Mouse (Mus musculus) neutrophil, adult 5-6 weeks (primary cell): Measurements from ENCODE around the gene Slc35e3. TPM values are rescaled to one million over a fixed set of nuclear protein-coding genes. Genes with fewer than 3 reads are reported as not detected.

Source experiments
- ATAC-seq: fragments of 151-379, 151-347 bp; 2 replicates; pipeline ENCODE4 v1.8.0; 2017; ENCODE audit warnings: mild to moderate bottlenecking, moderate TSS enrichment; ENCODE audit not compliant: insufficient number of reproducible peaks, poor library complexity, low FRiP score, severe bottlenecking; ENCODE audit errors: extremely low read depth
- total RNA-seq: library from RNA; stranded (forward); fragments of 200-1000 nt; gene quantifications from 2 replicates; pipeline ENCODE4 v1.2.3, GENCODE M21; 2017

Slc35e3 gene
- total RNA-seq, 1 experiment from 2014 or later = 13.2 TPM

DNA sequence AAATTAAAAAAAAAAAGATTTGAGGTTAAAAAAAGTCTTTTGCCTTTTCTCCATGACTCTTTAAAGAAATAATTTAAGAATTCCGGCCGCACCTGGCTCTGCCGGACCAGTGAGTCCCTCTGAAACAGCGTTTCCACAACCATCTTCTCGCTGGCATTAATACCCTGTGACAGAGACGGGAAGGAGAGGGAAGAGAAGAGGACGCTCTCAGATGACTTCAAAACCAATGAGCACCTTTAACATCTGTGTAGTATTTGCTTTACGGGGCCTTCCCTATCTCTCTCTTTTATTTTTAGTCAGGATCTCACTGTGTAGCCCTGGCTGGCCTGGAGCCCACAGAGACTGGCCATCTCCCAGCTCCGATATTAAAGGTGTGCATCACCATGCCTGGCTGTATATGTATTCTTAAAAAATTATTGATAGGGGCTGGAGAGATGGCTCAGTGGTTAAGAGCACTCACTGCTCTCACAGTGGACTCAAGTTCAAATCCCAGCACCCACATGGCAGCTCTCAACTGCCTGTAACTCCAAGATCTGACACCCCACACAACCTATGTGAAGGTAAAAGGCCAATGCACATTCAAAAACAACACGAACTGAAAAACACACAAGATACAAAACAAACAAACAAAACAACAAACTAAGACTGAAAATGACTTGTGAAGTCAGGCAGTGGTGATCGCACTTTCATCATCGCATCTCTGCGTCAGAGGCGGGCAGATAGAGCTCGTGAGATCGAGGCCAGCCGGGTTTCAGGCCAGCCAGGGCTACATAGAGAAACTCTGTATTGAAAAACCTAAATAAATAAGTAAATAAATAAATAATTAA lies 31.5 kb upstream of the Slc35e3 start:
- no peak for ATAC-seq

DNA sequence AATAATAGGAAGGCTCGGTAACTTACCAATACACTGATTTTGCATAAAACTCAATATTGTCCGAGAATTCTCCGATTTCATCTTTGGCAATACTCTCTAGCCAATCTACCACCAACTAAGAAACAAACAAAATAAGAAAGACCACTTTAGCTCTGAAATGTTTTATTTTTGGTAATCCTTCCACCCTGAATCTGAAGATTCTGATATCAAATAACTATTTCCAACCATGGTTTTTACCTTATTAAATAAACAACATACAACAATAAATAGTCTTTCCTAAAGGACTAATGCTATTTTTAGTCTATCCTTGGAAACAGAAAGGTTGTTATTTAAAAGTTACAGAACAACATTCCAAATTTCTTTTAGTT lies 30.9 kb upstream of the Slc35e3 start:
- no peak for ATAC-seq

DNA sequence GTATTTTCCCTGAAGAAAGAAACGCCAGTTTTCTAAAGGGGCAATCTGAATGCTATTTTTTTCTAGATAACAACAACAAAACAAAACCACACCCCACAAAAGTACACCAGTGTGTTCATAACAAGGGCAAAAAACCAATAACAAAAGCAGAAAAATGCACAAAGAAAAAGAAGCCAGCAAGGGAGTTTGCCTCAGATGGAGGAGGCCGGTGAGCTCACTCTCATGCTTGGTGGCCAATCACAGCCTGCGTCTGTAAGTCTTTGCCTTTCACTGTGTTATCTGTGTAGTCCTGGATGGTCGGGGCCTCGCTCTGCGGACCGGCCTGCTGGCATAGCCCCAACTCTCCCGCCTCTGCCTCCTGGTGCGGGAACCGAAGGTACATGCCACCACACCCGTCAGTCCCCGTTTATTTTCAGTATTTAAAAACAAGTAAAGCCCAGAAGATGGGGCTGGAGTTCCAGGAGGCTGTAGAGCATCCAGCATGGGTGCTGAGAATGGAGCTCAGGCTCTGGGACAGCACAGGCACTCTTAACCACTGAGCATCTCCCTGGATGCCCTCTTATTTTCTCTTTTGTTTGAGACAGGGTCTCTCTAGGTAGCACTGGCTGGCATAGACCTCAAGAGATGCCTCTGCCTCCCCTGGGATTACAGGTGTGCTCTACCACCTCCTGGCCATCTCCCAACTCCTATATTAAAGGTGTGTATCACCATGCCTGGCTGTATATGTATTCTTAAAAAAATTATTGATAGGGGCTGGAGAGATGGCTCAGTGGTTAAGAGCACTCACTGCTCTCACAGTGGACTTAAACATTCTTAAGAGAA lies 30.3 kb upstream of the Slc35e3 start:
- ATAC-seq = no peak

DNA sequence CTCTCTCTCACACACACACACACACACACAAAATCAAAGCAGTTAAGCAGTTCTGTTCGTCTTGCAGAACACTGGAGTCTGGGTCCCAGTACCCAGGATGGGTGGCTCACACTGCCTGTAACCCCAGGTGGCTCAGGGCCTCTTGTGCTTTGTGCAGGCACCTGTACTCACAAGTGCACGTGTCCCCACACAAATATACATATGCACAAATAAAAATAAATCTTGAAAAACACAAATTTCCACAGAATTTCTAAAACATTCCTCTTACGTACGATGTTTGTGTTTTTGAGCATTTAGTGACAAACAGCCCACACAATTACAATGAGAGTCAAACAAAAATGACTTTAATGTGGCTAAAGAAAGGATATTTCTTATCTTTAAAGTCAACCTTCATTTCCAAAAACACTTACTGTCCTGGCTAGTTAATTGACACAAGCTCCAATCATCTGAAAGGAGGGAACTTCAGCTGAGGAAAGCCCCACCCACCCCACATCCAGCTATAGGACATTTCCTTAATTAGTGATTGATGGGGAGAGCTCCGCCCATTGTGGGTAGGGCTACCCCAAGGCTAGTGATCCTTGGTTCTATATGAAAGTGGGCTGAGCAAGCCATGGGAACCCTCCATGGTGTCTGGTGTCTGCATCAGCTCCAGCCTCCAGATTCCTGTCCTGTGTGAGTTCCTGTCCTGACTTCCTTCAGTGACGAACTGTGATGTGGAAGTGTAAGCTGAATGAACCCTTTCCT lies 29.4 kb upstream of the Slc35e3 start:
- no peak for ATAC-seq

DNA sequence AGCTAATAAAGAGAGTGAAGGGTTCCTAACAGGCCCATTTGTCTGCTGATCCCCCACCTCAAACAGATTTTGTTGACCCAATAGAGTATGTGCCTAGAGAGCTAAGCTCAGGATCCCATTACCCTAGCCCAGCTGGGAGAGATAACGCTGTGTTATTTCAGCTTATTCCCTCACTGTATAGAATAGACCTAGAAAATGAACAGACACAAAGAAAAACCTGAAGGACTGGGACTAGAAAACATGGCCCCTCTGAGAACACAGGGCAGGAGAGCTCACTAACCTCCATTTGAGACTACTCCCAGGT lies 28.6 kb upstream of the Slc35e3 start:
- no peak for ATAC-seq

DNA sequence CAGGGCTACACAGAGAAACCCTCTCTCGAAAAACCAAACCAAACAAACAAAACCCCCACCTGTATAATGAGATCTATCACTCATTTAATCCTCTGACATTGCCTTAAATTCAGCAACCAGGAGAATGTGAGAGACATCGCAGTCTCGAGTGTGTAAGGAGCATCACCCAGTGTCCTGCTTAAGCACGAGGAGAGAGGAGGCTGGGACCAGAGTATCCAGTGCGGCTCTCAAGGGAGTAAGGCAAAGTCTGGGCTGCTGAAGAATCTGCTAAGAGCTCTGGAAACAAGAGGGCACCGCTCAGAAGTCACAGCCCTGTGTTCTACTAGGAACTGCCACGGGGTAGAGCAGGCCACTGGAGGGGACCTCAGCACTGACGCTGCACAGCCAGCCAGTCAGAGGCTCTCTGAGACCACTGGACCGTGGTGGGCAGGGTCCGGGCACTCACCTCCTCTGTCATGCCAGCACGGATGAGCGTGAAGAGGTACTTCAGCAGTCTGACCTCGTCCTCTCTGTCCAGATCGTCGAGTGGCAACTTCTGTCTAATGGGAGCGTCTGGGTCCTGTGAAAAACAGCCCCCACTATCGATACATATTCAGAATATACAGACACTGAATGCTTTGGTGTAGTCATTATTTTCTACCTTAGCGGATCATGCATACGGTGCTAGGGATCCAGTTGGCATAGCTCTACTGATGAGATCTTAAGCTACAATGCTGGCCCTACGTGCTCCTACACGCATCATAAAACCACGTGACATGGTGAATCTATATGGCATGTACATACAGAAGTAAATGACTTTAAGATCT lies 28.0 kb upstream of the Slc35e3 start:
- no peak for ATAC-seq

DNA sequence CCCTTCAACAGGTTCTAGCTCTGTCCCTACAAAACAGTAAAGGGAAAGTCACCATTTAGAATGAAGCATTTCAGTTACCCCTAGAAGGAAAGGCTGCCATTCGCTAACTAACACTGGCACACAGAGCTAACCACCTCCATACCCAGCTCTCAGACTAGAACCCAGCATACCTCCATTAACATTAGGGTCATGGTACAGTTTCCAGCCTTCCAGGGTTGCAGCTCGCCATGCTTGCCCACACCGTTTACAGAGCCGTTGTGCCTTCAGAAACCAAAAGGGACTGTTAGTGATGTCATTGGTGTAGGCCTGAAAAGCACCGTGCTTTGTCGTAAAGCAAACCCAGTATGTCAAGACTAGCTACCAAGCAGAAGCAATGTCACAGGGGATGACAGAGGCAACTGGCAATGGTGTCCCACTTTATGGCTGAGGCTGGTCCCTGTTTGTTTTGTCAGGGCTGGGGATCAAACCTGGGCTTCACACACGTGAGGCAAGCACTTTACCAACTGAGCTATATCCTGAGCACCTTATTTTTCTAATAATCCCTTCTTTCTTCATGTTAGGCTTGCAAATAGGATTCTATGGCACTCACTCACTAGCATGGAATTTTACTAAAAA lies 27.0 kb upstream of the Slc35e3 start:
- ATAC-seq = no peak

DNA sequence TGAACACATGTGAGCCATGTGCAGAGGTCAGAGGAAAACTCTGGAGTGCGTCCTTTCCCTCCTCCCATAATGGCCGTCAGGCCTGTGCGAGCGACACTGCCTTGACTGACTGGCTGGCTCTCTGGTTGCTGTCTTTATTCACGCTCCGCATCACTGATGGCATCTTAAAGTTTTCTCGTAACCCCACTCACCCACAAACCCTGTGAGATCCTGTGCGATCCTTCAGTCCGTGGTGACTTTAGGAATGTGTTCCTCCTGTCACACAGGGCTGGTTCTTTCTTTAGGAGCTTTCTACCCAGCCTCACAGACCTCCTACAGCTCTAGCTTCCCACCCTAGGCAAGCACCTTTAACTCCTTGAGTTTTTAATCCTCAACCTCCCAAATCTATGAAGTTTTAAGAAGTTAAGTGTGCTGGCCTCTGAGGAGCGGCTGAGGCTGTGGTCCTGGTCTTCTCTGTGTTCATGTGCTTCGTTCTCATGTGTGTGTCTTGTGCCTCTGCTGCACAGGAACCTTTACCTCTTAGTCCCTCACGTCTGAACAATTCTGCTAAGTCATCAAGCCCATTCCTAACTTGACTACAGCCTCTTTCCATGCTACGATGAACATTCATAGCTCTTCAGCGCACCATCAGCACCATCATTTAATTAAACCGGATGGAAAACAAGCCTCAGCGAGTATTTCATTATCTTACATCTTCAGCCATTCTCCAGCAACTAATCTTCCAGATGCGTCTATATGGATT lies 26.4 kb upstream of the Slc35e3 start:
- no peak for ATAC-seq

DNA sequence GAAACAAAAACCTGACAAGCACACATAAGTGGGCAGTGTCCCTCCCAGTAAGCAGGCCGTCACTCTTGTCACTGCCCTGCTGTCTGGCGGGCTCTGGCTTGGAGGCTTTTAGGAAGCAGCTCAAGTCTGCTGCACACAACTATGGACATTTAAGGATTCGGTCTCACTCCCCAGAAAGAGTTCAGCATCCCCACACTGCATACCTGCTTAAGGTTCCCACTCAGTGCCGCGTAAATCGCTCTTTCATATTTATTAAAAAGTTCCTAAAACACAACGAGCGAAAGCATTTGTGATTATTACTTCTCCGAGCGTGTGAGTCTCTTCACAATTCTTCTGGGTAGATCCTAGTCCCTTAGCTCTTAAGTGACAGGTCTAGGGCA lies 25.0 kb upstream of the Slc35e3 start:
- ATAC-seq = no peak

DNA sequence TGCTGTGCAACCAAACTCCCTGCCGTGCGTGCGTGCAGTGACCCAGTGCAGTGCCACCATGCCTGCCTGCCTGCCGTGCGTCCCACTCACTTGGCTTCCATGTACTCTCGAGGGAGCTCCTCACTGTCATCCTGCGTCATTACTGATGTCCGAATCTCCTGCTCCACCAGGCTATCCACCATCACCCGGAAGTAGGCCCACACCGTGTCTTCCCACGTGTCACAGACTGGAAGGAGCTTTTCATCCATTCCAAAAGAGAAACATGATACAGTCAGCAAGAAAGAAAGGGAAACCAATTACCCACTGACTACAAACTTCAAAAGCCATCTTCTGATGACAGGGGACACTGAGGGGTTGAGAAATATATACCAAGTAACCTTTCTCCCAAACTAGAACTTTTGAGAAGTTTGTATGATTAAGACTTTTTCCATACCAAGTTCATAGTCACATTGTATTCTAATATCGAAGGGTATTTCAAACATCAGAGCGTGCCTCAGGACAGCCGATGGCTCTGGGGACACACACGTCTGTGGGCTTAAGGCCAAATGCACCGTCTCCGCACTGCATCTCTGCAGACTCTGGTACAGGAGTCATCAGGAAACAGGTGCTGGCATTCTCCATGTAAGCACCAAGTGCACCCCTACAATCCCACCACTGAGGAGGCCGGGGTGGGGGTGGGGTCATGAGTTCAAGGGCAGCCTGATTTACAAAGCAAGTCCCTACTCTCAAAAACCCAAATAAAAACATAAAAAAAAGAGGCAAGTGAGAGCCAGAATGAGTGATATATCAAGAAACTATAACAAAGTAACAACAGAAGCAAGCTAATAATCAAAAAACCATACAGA lies 24.3 kb upstream of the Slc35e3 start:
- ATAC-seq = no peak

DNA sequence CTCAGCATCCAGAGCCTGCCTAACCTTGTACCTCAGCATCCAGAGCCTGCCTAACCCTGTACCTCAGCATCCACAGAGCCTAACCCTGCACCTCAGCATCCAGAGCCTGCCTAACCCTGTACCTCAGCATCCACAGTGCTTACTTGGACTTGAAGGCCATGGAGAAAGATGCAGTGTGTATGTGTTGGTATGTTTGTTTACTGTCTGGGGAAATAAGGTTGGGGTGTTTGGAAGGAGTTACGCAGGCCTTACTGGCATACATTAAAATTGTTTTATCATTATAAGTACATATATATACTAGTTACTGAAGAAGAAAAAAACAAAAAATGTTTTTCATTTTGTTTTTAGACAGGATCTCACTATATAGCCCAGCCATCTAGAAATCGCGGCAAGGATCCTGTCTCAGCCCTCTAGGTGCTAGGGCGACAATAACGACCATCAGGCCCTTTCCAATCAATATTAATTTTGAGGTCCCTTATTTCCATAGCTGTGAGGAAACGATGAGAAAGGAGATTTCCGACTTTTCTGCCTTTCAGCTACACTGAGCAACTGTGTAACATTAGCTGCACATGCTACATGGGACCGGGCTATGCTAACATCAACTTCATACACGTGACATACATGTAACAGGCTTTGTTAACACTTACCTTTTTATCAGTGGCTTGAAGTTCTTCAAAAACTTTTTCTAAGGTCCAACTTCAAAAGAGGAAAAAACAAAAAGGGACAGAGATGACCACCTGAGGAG lies 23.5 kb upstream of the Slc35e3 start:
- ATAC-seq = no peak

DNA sequence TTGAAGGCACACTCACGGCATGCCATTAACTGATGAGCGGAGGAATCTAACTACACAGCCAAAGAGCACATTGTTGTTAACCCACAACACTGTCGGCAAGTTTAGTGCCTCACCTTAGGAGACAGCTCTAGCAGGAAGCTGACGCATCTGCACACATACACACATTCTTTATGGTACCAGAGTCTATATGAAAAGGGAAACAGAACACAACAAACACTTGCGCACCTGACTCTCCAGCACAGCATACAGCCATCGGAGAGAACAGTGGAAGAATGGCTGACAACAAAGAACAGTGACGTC lies 21.9 kb upstream of the Slc35e3 start:
- no peak for ATAC-seq

DNA sequence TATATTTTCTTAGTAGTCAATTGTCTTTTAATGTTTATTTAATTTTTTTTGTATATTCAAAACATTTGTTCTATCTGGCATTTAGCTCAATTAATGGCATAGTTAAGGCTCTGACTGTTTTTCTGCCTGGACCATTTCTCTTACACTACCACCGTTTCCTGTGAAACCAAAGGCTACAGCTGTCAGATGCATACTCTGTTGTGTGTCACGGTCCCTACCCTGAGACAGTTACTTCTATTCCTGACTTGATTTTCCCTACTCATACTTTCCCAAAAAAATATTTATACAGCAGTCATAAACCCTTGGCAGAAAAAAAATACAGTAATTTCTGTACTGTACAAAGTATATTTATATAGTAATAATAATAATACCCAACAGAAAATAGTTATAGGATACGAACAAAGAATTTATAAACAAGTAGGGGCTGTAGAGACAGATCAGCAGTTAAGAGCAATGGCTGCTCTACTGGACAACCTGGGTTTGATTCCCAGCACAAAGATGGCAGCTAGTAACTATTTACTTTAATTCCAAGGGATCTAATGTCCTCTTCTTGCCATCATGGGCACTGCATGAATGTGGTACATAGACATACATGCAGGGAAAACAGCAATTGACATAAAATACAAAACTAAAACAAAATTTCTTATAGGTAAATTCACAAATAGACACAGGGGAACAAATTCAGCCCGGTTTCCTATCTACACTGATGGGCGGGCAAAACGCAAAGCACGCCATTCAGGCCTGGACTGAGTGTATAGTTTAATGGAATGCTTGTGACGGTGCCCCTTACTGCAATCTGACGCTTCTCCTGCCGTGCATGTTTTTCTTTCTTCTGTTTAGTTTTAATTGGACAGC lies 21.3 kb upstream of the Slc35e3 start:
- ATAC-seq = no peak

DNA sequence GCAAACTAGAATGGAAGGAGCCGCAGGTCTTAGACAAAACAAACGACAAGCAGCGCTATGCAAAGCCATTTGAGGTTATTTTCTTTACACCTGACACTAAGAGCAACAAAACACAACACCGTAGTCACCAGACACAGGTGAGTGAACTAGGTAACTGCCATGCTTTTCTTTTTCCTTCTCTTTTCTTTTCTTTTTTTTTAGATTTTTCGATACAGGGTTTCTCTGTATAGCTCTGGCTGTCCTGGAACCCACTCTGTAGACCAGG lies 20.7 kb upstream of the Slc35e3 start:
- no peak for ATAC-seq

DNA sequence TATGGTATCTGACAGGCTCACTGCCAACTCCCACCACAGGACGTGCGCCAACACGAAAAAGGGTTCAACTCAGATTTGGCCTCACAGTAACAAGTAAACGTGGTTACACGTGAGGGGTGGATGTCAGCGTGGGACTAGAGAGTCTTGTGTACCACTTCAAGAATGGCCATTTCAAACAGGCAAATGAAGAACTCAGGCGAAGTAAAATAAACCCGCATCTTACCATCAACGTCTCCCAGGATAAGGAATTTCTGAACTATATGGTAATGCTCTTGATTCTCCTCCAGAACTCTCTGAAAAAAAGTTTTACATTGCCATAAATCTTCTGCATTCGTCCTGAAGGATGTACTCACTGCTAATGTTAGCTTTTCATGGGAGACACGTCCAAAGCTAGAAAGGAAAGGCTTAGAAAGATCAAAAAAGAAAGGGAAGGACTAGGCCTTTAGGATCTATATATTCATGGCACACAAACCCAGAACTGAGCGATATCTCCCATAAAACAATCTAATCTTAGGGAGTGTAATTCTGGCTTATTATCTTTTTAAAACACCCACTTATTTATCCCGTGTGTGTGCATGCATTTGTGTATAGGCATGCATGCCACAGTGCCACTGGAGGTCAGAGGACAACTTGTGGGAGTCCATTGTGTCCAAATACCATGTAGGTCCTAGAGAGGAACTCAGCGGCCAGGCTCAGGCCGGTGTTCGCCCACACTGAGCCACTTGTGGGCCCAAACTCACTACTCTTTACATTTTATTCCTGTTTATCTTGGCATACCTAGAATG lies 20.1 kb upstream of the Slc35e3 start:
- no peak for ATAC-seq
